Mouse (Mus musculus) liver, embryonic 16.5 days (tissue): ENCODE data around the gene Sorcs2. TPM values are rescaled to one million over a fixed set of nuclear protein-coding genes. Genes with fewer than 3 reads are reported as not detected.

Experiments
- ATAC-seq: fragments of 200-750 bp; cut with Nextera tagmentation; 2 replicates; pipeline ENCODE4 v1.8.0; 2017; ENCODE audit warnings: low read depth, mild to moderate bottlenecking, moderate number of reproducible peaks, moderate library complexity
- H3K27ac ChIP-seq: fragments of 300-500 bp; sonication (generic); 2 replicates; pipeline ENCODE4 v1.5.1; 2014; ENCODE audit warnings: mild to moderate bottlenecking, low read length
- H3K27me3 ChIP-seq: fragments of 300-500 bp; sonication (generic); 2 replicates; pipeline ENCODE4 v1.6.1; 2014; ENCODE audit warnings: low read depth, low read length, mixed read lengths; ENCODE audit not compliant: control insufficient read depth, insufficient read depth
- H3K36me3 ChIP-seq: fragments of 300-500 bp; sonication (generic); 2 replicates; pipeline ENCODE4 v1.6.1; 2014; ENCODE audit warnings: mild to moderate bottlenecking; ENCODE audit not compliant: control insufficient read depth, insufficient read depth
- H3K4me1 ChIP-seq: fragments of 300-500 bp; sonication (generic); 2 replicates; pipeline ENCODE4 v1.6.1; 2014; ENCODE audit warnings: low read depth, low read length, mixed read lengths; ENCODE audit not compliant: control insufficient read depth
- H3K4me2 ChIP-seq: fragments of 300-500 bp; sonication (generic); 2 replicates; pipeline ENCODE4 v1.6.1; 2014; ENCODE audit warnings: low read depth, low read length, mixed read lengths
- H3K4me3 ChIP-seq: fragments of 300-500 bp; sonication (generic); 2 replicates; pipeline ENCODE4 v1.5.1; 2014; ENCODE audit warnings: low read depth, mild to moderate bottlenecking, low read length
- H3K9ac ChIP-seq: fragments of 300-500 bp; sonication (generic); 2 replicates; pipeline ENCODE4 v1.6.1; 2014; ENCODE audit warnings: low read depth, low read length
- H3K9me3 ChIP-seq: fragments of 300-500 bp; sonication (generic); replicated peaks from 2 replicates; pipeline ENCODE4 v1.6.1; 2016; ENCODE audit warnings: low read length; ENCODE audit not compliant: control insufficient read depth
- WGBS: fragments of 180-500 bp; shearing (Covaris S2); extraction: QIAGEN DNeasy Blood & Tissue Kit; methylation state at CpG from one replicate; pipeline ENCODE4 v1.1.7; 2014; ENCODE audit not compliant: insufficient replicate concordance; 5-methylcytosine and 5-hydroxymethylcytosine counted together
- polyA plus RNA-seq: library from polyadenylated mRNA; unstranded; fragments of >200 nt; fragmentation: Nextera tagmentation; extraction: Ambion mirVana; gene quantifications from 2 replicates; pipeline ENCODE4 v1.2.1, GENCODE M21; 2015

The Sorcs2 gene
- polyA plus RNA-seq, 1 experiment from 2014 or later, result 0.99 TPM

GRCm38 (mm10) chr5:36223787-36224186 lies 174.2 kb downstream of the Sorcs2 start:
- no peak overlapping the region for H3K9ac ChIP-seq
- no peak for ATAC-seq
- no peaks in the 10 kb centered on the region for H3K4me1 ChIP-seq
- no peak overlapping the region for H3K27ac ChIP-seq
- H3K36me3 ChIP-seq, result no peaks in the 10 kb centered on the region
- H3K9me3 ChIP-seq, result no peaks in the 10 kb centered on the region
- no peak overlapping the region for H3K4me2 ChIP-seq
- 57% methylated on average over 6 of the region's 6 CpGs for WGBS
- no peaks in the 10 kb centered on the region for H3K27me3 ChIP-seq
- H3K4me3 ChIP-seq, result no peak overlapping the region

- no peak overlapping the region for H3K4me3 ChIP-seq
- no peak for ATAC-seq
- no peaks in the 10 kb centered on the region for H3K27me3 ChIP-seq
- no peaks in the 10 kb centered on the region for H3K9me3 ChIP-seq
- no peaks in the 10 kb centered on the region for H3K36me3 ChIP-seq
- H3K4me2 ChIP-seq, result no peak overlapping the region
- H3K27ac ChIP-seq, result no peak overlapping the region
- H3K9ac ChIP-seq, result no peak overlapping the region
- H3K4me1 ChIP-seq, result no peaks in the 10 kb centered on the region
- WGBS, result 58% methylated on average over 6 of the region's 6 CpGs
Measured at GRCm38 (mm10) chr5:36220626-36221025, 177.3 kb downstream of the Sorcs2 start.

GRCm38 (mm10) chr5:36220105-36220504 lies 177.8 kb downstream of the Sorcs2 start:
- 71% methylated on average over 4 of the region's 4 CpGs for WGBS
- Histone ChIP-seq H3K9ac (no peak overlapping the region), H3K27ac (no peak overlapping the region), H3K4me3 (no peak overlapping the region), H3K9me3 (no peaks in the 10 kb centered on the region), H3K4me1 (no peaks in the 10 kb centered on the region), H3K36me3 (no peaks in the 10 kb centered on the region), H3K27me3 (no peaks in the 10 kb centered on the region), H3K4me2 (no peak overlapping the region)
- ATAC-seq, result no peak

- 63% methylated on average over 10 of the region's 10 CpGs for WGBS
- no peak overlapping the region for H3K27ac ChIP-seq
- no peaks in the 10 kb centered on the region for H3K4me1 ChIP-seq
- H3K9ac ChIP-seq, result no peak overlapping the region
- H3K4me3 ChIP-seq, result no peak overlapping the region
- no peaks in the 10 kb centered on the region for H3K36me3 ChIP-seq
- no peaks in the 10 kb centered on the region for H3K9me3 ChIP-seq
- no peaks in the 10 kb centered on the region for H3K27me3 ChIP-seq
- ATAC-seq, result no peak
- H3K4me2 ChIP-seq, result no peak overlapping the region
Measured at GRCm38 (mm10) chr5:36213310-36213709, 184.6 kb downstream of the Sorcs2 start.

GRCm38 (mm10) chr5:36208803-36209202 lies 189.1 kb downstream of the Sorcs2 start:
- no peak overlapping the region for H3K27ac ChIP-seq
- H3K9me3 ChIP-seq, result no peaks in the 10 kb centered on the region
- no peak for ATAC-seq
- no peaks in the 10 kb centered on the region for H3K27me3 ChIP-seq
- H3K4me1 ChIP-seq, result no peaks in the 10 kb centered on the region
- WGBS, result 54% methylated on average over 3 of the region's 3 CpGs
- no peak overlapping the region for H3K4me2 ChIP-seq
- no peak overlapping the region for H3K9ac ChIP-seq
- no peak overlapping the region for H3K4me3 ChIP-seq
- H3K36me3 ChIP-seq, result no peaks in the 10 kb centered on the region

GRCm38 (mm10) chr5:36205397-36205796 lies 192.5 kb downstream of the Sorcs2 start:
- ATAC-seq, result no peak
- Histone ChIP-seq H3K27me3 (no peaks in the 10 kb centered on the region), H3K4me2 (no peak overlapping the region)

GRCm38 (mm10) chr5:36203916-36204315 lies 194.0 kb downstream of the Sorcs2 start, which contains the start of gene Psapl1:
TSS of gene Psapl1 (plus strand) at chr5:36204021.
- no peak within 1 kb of the TSS for H3K9ac ChIP-seq
- ATAC-seq, result no peak
- H3K4me3 ChIP-seq, result no peak within 1 kb of the TSS
- H3K4me2 ChIP-seq, result no peak within 1 kb of the TSS
- no peak within 1 kb of the TSS for H3K27ac ChIP-seq
- H3K4me1 ChIP-seq, result no peaks in the 10 kb centered on the region
- H3K9me3 ChIP-seq, result no peaks in the 10 kb centered on the region
- 63% methylated on average over 10 of the region's 10 CpGs for WGBS
- no peaks in the 10 kb centered on the region for H3K36me3 ChIP-seq
- no peaks in the 10 kb centered on the region for H3K27me3 ChIP-seq

More at GRCm38 (mm10) chr5:36205397-36205796, 192.5 kb downstream of the Sorcs2 start:
- Histone ChIP-seq H3K4me1 (no peaks in the 10 kb centered on the region), H3K4me3 (no peak overlapping the region), H3K36me3 (no peaks in the 10 kb centered on the region), H3K9ac (no peak overlapping the region), H3K27ac (no peak overlapping the region), H3K9me3 (no peaks in the 10 kb centered on the region)
- WGBS, result 60% methylated on average over 11 of the region's 11 CpGs

GRCm38 (mm10) chr5:36203421-36203820 lies 194.5 kb downstream of the Sorcs2 start:
- H3K4me1 ChIP-seq, result no peaks in the 10 kb centered on the region

GRCm38 (mm10) chr5:36202781-36203180 lies 195.2 kb downstream of the Sorcs2 start:
- WGBS, result 57% methylated on average over 5 of the region's 5 CpGs
- no peak overlapping the region for H3K4me3 ChIP-seq
- H3K4me2 ChIP-seq, result no peak overlapping the region
- H3K27me3 ChIP-seq, result no peaks in the 10 kb centered on the region
- ATAC-seq, result no peak
- H3K9ac ChIP-seq, result no peak overlapping the region
- no peaks in the 10 kb centered on the region for H3K4me1 ChIP-seq
- no peak overlapping the region for H3K27ac ChIP-seq
- H3K36me3 ChIP-seq, result no peaks in the 10 kb centered on the region
- H3K9me3 ChIP-seq, result no peaks in the 10 kb centered on the region

More at GRCm38 (mm10) chr5:36203421-36203820, 194.5 kb downstream of the Sorcs2 start:
- Histone ChIP-seq H3K4me2 (no peak overlapping the region), H3K9ac (no peak overlapping the region), H3K27ac (no peak overlapping the region), H3K36me3 (no peaks in the 10 kb centered on the region), H3K9me3 (no peaks in the 10 kb centered on the region), H3K4me3 (no peak overlapping the region), H3K27me3 (no peaks in the 10 kb centered on the region)
- 56% methylated on average over 5 of the region's 5 CpGs for WGBS
- no peak for ATAC-seq
